Mouse (Mus musculus) hindbrain, postnatal 0 days (tissue): ENCODE measurements around the gene Trpm3. TPM values are rescaled to one million over a fixed set of nuclear protein-coding genes. Genes with fewer than 3 reads are reported as not detected.
"Not testable (repeated sequence)": the region's sequence is repeated elsewhere in the genome, so short reads cannot be mapped to it uniquely, and the experiment has no call there.

Experiments used
- ATAC-seq: fragments of 200-750 bp; cut with Nextera tagmentation; 2 replicates; pipeline ENCODE4 v1.8.0; 2017; ENCODE audit warnings: mild to moderate bottlenecking, moderate TSS enrichment, moderate library complexity
- DNase-seq: peaks from one replicate; pipeline ENCODE4 v3.0.0-alpha.2; 2015; ENCODE audit warnings: low spot score
- H3K27ac ChIP-seq: fragments of 300-500 bp; sonication (generic); 2 replicates; pipeline ENCODE4 v1.5.1; 2014; ENCODE audit warnings: mild to moderate bottlenecking
- H3K27me3 ChIP-seq: fragments of 300-500 bp; sonication (generic); 2 replicates; pipeline ENCODE4 v1.6.1; 2014; ENCODE audit warnings: low read length, mixed read lengths; ENCODE audit not compliant: insufficient read depth
- H3K36me3 ChIP-seq: fragments of 300-500 bp; sonication (generic); 2 replicates; pipeline ENCODE4 v1.6.1; 2014; ENCODE audit warnings: low read length, mixed read lengths; ENCODE audit not compliant: insufficient read depth
- H3K4me1 ChIP-seq: fragments of 300-500 bp; sonication (generic); 2 replicates; pipeline ENCODE4 v1.6.1; 2014; ENCODE audit warnings: antibody characterized with exemption, low read length, mixed read lengths; ENCODE audit not compliant: insufficient read depth
- H3K4me2 ChIP-seq: fragments of 300-500 bp; sonication (generic); 2 replicates; pipeline ENCODE4 v1.6.1; 2014; ENCODE audit warnings: low read depth, mild to moderate bottlenecking, low read length, moderate library complexity, mixed read lengths
- H3K4me3 ChIP-seq: fragments of 300-500 bp; sonication (generic); 2 replicates; pipeline ENCODE4 v1.5.1; 2014; ENCODE audit warnings: low read length
- H3K9ac ChIP-seq: fragments of 300-500 bp; sonication (generic); replicated peaks from 2 replicates; pipeline ENCODE4 v1.6.1; 2014; ENCODE audit warnings: mild to moderate bottlenecking, low read length, moderate library complexity, mixed read lengths
- H3K9me3 ChIP-seq: fragments of 300-500 bp; sonication (generic); 2 replicates; pipeline ENCODE4 v1.6.1; 2016; ENCODE audit warnings: low read length, mixed read lengths
- CTCF ChIP-seq: IDR thresholded peaks from 2 replicates; pipeline ENCODE4 v1.5.1; 2016; ENCODE audit warnings: antibody characterized with exemption, control low read depth, low read depth
- WGBS: fragments of 180-500 bp; shearing (Covaris S2); extraction: QIAGEN DNeasy Blood & Tissue Kit; methylation state at CpG from one replicate; pipeline ENCODE4 v1.1.7; 2014; 5-methylcytosine and 5-hydroxymethylcytosine counted together
- polyA plus RNA-seq: library from polyadenylated mRNA; unstranded; fragments of >200 nt; fragmentation: Nextera tagmentation; extraction: Ambion mirVana; gene quantifications from 2 replicates; pipeline ENCODE4 v1.2.1, GENCODE M21; 2015
- total RNA-seq: library from RNA; depleted of rRNA; stranded (reverse); fragments of >200 nt; gene quantifications from 2 replicates; pipeline ENCODE4 v1.2.3, GENCODE M21; 2014

The Trpm3 gene
- total and polyA plus RNA-seq, 2 experiments from 2014 or later, result 44.1 to 63.5 TPM

DNA sequence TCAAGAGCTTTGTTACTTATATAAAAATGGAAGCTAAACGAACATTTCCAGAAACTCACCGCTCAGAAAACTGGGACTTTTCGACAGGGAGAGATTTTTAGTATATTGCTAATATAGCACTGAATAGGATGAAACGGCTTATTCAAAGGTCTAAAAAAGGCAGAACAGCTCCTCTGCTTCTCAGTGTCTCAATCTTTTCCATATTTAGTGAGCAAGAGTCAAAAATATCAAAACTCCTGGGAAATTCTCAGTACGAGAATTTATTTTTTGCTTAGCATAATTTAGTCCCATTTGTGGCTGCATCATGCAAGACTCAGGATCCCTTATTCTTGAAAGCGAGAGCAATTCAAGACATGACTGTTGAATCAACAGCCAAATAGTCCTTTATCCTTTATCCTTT lies 884.1 kb downstream of the Trpm3 start:
- Histone ChIP-seq H3K27ac (no peak overlapping the region), H3K9ac (no peak overlapping the region), H3K4me1 (no peaks in the 10 kb centered on the region), H3K9me3 (no peaks in the 10 kb centered on the region), H3K27me3 (no peaks in the 10 kb centered on the region), H3K4me2 (no peak overlapping the region), H3K36me3 (no peaks in the 10 kb centered on the region), H3K4me3 (no peak overlapping the region)
- ATAC-seq (no peak), DNase-seq (no peak)
- no peak for TF ChIP-seq CTCF
- 91% methylated on average over 6 of the region's 6 CpGs for WGBS

DNA sequence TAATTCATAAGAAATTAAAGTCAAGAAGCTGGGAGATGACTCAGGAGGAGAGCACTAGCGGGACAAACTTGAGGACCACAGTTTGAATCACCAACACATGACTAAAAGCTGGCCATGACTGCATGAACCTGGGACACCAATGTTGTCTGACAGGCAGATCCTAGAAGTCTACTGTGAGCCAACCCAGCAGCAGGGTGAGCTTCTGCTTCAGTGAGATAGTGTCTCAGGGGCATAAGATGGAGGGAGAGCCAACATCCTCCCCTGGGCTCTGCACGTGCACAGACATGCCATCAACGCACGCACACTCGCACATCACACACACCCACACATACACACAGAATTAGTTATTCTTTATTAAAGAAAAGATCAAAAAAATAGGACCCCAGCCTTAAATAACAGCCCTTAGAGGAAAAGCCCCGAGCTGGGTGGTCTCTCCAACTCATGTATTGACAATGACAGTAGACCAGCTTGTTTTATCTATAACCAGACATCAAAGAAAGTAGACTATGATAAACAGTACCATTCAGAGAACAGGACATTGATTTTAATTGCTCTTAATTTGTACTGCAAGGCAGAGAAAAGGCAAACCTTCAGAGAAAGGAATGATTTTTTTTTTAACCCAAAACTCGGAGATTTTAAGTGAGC lies 884.6 kb downstream of the Trpm3 start:
- 81% methylated on average over 7 of the region's 7 CpGs for WGBS
- ATAC-seq (no peak), DNase-seq (no peak)
- Histone ChIP-seq H3K27ac (no peak overlapping the region), H3K36me3 (no peaks in the 10 kb centered on the region), H3K27me3 (no peaks in the 10 kb centered on the region), H3K4me2 (no peak overlapping the region), H3K9ac (no peak overlapping the region), H3K4me1 (no peaks in the 10 kb centered on the region), H3K9me3 (no peaks in the 10 kb centered on the region), H3K4me3 (no peak overlapping the region)
- no peak for TF ChIP-seq CTCF

GRCm38 (mm10) chr19:23024821-23025220 lies 886.0 kb downstream of the Trpm3 start:
- TF ChIP-seq CTCF, result no peak
- WGBS, result 91% methylated on average over 4 of the region's 4 CpGs
- Histone ChIP-seq H3K4me2 (no peak overlapping the region), H3K27ac (no peak overlapping the region), H3K27me3 (no peaks in the 10 kb centered on the region), H3K4me1 (no peaks in the 10 kb centered on the region), H3K9me3 (no peaks in the 10 kb centered on the region), H3K36me3 (no peaks in the 10 kb centered on the region), H3K9ac (no peak overlapping the region), H3K4me3 (no peak overlapping the region)
- DNase-seq (no peak), ATAC-seq (no peak)

GRCm38 (mm10) chr19:23026427-23026826 lies 887.6 kb downstream of the Trpm3 start:
- no peak overlapping the region for H3K4me3 ChIP-seq
- no peak for ATAC-seq
- no peak for DNase-seq
- H3K27ac ChIP-seq, result no peak overlapping the region
- no peaks in the 10 kb centered on the region for H3K9me3 ChIP-seq
- TF ChIP-seq CTCF, result no peak
- H3K9ac ChIP-seq, result no peak overlapping the region
- no peaks in the 10 kb centered on the region for H3K36me3 ChIP-seq
- no peaks in the 10 kb centered on the region for H3K4me1 ChIP-seq
- H3K4me2 ChIP-seq, result no peak overlapping the region
- 89% methylated on average over 7 of the region's 7 CpGs for WGBS
- no peaks in the 10 kb centered on the region for H3K27me3 ChIP-seq

- 87% methylated on average over 5 of the region's 5 CpGs for WGBS
- no peaks in the 10 kb centered on the region for H3K36me3 ChIP-seq
- no peak for DNase-seq
Measured at GRCm38 (mm10) chr19:23028283-23028682, 889.4 kb downstream of the Trpm3 start.

DNA sequence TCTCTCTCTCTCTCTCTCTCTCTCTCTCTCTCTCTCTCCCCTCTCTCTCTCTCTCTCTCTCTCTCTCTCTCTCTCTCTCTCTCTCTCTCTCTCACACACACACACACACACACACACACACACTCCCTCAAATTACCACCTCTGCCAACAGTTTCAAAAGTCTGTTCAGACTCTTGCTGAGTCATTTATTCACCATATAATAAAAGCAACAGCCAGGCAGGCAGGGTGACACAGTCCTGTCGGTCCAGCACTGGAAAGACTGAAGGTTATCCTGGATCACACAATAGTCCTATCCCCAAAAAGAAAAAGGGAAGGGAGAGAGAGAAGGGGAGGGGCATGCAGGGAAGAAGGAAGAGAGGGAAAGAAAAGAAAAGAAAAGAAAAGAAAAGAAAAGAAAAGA lies 894.5 kb downstream of the Trpm3 start:
- not testable (repeated sequence) for H3K27ac ChIP-seq, H3K9me3 ChIP-seq, H3K36me3 ChIP-seq, H3K4me3 ChIP-seq, H3K9ac ChIP-seq, H3K4me2 ChIP-seq, ATAC-seq, DNase-seq, H3K27me3 ChIP-seq, H3K4me1 ChIP-seq
- 45% methylated on average over 1 of the region's 1 CpGs for WGBS

More at GRCm38 (mm10) chr19:23028283-23028682, 889.4 kb downstream of the Trpm3 start:
- H3K27ac ChIP-seq, result no peak overlapping the region
- H3K9me3 ChIP-seq, result no peaks in the 10 kb centered on the region
- no peaks in the 10 kb centered on the region for H3K4me1 ChIP-seq
- no peak overlapping the region for H3K9ac ChIP-seq
- no peak for ATAC-seq
- H3K4me3 ChIP-seq, result no peak overlapping the region
- no peak overlapping the region for H3K4me2 ChIP-seq
- no peaks in the 10 kb centered on the region for H3K27me3 ChIP-seq
- no peak for TF ChIP-seq CTCF

GRCm38 (mm10) chr19:23034117-23034516 lies 895.3 kb downstream of the Trpm3 start:
- Histone ChIP-seq H3K4me3 (no peak overlapping the region), H3K9ac (no peak overlapping the region), H3K27ac (no peak overlapping the region), H3K27me3 (no peaks in the 10 kb centered on the region), H3K9me3 (no peaks in the 10 kb centered on the region), H3K4me1 (0 out of 2 replicates have a peak, but pooled peaks cover 4% of the 10 kb centered on the region), H3K36me3 (no peaks in the 10 kb centered on the region), H3K4me2 (no peak overlapping the region)
- no peak for TF ChIP-seq CTCF
- 71% methylated on average over 5 of the region's 5 CpGs for WGBS
- DNase-seq, result no peak
- no peak for ATAC-seq
